Mouse (Mus musculus): ENCODE results near the gene Gm21117.
"Not testable (repeated sequence)": the region's sequence is repeated elsewhere in the genome, so short reads cannot be mapped to it uniquely, and the experiment has no call there.

Gm21117 gene

GRCm38 (mm10) chrY:51124920-51125319 lies at the start of gene Gm21117:
Gene Gm21117, plus strand, starts transcription at chrY:51125220.
- not testable (repeated sequence) for DNase-seq
